Mouse (Mus musculus): Measurements from ENCODE around the gene Traf1. TPM values are rescaled to one million over a fixed set of nuclear protein-coding genes. Genes with fewer than 3 reads are reported as not detected.

Traf1 gene
- total and polyA plus RNA-seq, 3 experiments = 0.27 TPM; not detected in 2

DNA sequence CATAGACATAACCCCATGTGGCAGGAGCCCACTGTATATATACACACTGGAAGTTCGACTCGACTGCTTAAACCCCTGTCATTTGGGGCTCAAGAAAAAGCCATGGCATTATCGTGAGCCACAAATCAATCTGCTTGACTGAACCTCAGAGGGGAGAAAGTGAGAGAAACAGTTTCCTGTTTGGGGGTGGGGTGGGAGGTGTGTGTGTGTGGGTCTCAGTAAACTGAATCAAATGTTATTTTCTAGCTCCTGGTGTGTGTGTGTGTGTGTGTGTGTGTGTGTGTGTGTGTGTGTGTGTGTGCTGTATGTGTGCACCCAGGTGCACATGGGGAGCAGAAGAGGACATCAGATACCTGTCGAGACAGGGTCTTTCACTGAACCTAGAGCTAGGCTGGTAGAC, 8.6 kb downstream of the Traf1 start:
- Histone ChIP-seq H3K9me3 (replicated peaks) (no peaks in the 10 kb centered on the region), H3K4me3 (ENCODE audit: low read depth, low read length) (no peak overlapping the region), H3K27me3 (ENCODE audit: insufficient read depth, low read length) (peaks cover 19% of the 10 kb centered on the region), H3K4me1 (ENCODE audit: insufficient read depth, low read depth, low read length) (no peaks in the 10 kb centered on the region), H3K36me3 (replicated peaks) (no peaks in the 10 kb centered on the region)
- TF ChIP-seq GATA1 (IDR thresholded peaks at IDR 0.05; ENCODE audit: borderline replicate concordance, low read length) (no peak), GATA2 (IDR thresholded peaks at IDR 0.05; ENCODE audit: borderline replicate concordance, low read depth, low read length) (no peak), TAL1 (conservative IDR thresholded peaks at IDR 0.05; ENCODE audit: low read depth, low read length) (no peak), CTCF (IDR thresholded peaks at IDR 0.05; ENCODE audit: low read depth, low read length) (no peak), POLR2AphosphoS5 (IDR thresholded peaks at IDR 0.05; ENCODE audit: insufficient replicate concordance, low read depth, low read length) (no peak)
- ATAC-seq (ENCODE audit: extremely low read depth, insufficient number of reproducible peaks, low FRiP score, poor library complexity, severe bottlenecking) (no peak), DNase-seq (ENCODE audit: low spot score) (no peak)

GRCm38 (mm10) chr2:34951469-34951868, 10.1 kb downstream of the Traf1 start:
- peaks cover 8% of the 10 kb centered on the region for H3K27me3 ChIP-seq (ENCODE audit: insufficient read depth, low read length)
- no peaks in the 10 kb centered on the region for H3K9me3 ChIP-seq (replicated peaks)
- H3K4me3 ChIP-seq (ENCODE audit: low read depth, low read length) = no peak overlapping the region
- H3K4me1 ChIP-seq (ENCODE audit: insufficient read depth, low read depth, low read length) = no peaks in the 10 kb centered on the region
- no peak for DNase-seq (ENCODE audit: low spot score)
- no peak for ATAC-seq (ENCODE audit: extremely low read depth, insufficient number of reproducible peaks, low FRiP score, poor library complexity, severe bottlenecking)
- TF ChIP-seq TAL1 (conservative IDR thresholded peaks at IDR 0.05; ENCODE audit: low read depth, low read length) (no peak), CTCF (IDR thresholded peaks at IDR 0.05; ENCODE audit: low read depth, low read length) (no peak), POLR2AphosphoS5 (IDR thresholded peaks at IDR 0.05; ENCODE audit: insufficient replicate concordance, low read depth, low read length) (no peak), GATA2 (IDR thresholded peaks at IDR 0.05; ENCODE audit: borderline replicate concordance, low read depth, low read length) (no peak), GATA1 (IDR thresholded peaks at IDR 0.05; ENCODE audit: borderline replicate concordance, low read length) (no peak)
- no peaks in the 10 kb centered on the region for H3K36me3 ChIP-seq (replicated peaks)

DNA sequence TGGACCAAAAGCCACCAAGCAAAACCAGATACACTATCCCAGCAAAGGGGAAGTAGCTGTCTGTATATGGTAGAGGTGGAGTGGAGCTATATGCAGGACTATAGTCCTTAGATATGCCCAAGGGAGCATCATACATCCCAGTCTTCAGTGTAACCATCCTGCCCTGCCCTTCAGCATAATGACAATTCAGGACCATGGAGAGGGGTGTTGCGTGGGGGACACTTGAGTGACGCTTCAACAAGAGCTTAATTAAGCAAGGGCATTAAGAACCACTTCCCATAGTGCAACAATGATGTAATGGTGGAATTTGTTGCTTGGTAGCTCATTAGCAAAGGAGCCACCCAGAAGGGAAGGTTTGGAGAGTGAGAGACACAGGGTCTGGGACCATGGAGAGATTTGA, 12.9 kb downstream of the Traf1 start:
- H3K4me3 ChIP-seq (ENCODE audit: low read depth, low read length) = no peak overlapping the region
- H3K9me3 ChIP-seq (replicated peaks) = no peaks in the 10 kb centered on the region
- H3K36me3 ChIP-seq (replicated peaks) = no peaks in the 10 kb centered on the region
- DNase-seq (ENCODE audit: low spot score) (peak; percentile 22), ATAC-seq (ENCODE audit: extremely low read depth, insufficient number of reproducible peaks, low FRiP score, poor library complexity, severe bottlenecking) (no peak)
- no peaks in the 10 kb centered on the region; the same call in 1 of the 2 replicates for H3K4me1 ChIP-seq (ENCODE audit: insufficient read depth, low read depth, low read length)
- peaks cover 9% of the 10 kb centered on the region for H3K27me3 ChIP-seq (ENCODE audit: insufficient read depth, low read length)
- TF ChIP-seq CTCF (IDR thresholded peaks at IDR 0.05; ENCODE audit: low read depth, low read length) = no peak
- no peak for TF ChIP-seq GATA2 (IDR thresholded peaks at IDR 0.05; ENCODE audit: borderline replicate concordance, low read depth, low read length)
- TF ChIP-seq POLR2AphosphoS5 (IDR thresholded peaks at IDR 0.05; ENCODE audit: insufficient replicate concordance, low read depth, low read length) = no peak
- TF ChIP-seq GATA1 (IDR thresholded peaks at IDR 0.05; ENCODE audit: borderline replicate concordance, low read length) = no peak
- TF ChIP-seq TAL1 (conservative IDR thresholded peaks at IDR 0.05; ENCODE audit: low read depth, low read length) = no peak

- DNase-seq (ENCODE audit: low spot score) = no peak
- H3K27me3 ChIP-seq (ENCODE audit: insufficient read depth, low read length) = peaks cover 19% of the 10 kb centered on the region
- H3K4me3 ChIP-seq (ENCODE audit: low read depth, low read length) = no peak overlapping the region
- TF ChIP-seq CTCF (IDR thresholded peaks at IDR 0.05; ENCODE audit: low read depth, low read length) (no peak), GATA2 (IDR thresholded peaks at IDR 0.05; ENCODE audit: borderline replicate concordance, low read depth, low read length) (no peak), TAL1 (conservative IDR thresholded peaks at IDR 0.05; ENCODE audit: low read depth, low read length) (no peak), GATA1 (IDR thresholded peaks at IDR 0.05; ENCODE audit: borderline replicate concordance, low read length) (no peak), POLR2AphosphoS5 (IDR thresholded peaks at IDR 0.05; ENCODE audit: insufficient replicate concordance, low read depth, low read length) (no peak)
- H3K36me3 ChIP-seq (replicated peaks) = no peaks in the 10 kb centered on the region
- no peaks in the 10 kb centered on the region for H3K9me3 ChIP-seq (replicated peaks)
- no peak for ATAC-seq (ENCODE audit: extremely low read depth, insufficient number of reproducible peaks, low FRiP score, poor library complexity, severe bottlenecking)
- no peaks in the 10 kb centered on the region; the same call in 1 of the 2 replicates for H3K4me1 ChIP-seq (ENCODE audit: insufficient read depth, low read depth, low read length)
These were observed 15.5 kb downstream of the Traf1 start for GRCm38 (mm10) chr2:34946046-34946445.

DNA sequence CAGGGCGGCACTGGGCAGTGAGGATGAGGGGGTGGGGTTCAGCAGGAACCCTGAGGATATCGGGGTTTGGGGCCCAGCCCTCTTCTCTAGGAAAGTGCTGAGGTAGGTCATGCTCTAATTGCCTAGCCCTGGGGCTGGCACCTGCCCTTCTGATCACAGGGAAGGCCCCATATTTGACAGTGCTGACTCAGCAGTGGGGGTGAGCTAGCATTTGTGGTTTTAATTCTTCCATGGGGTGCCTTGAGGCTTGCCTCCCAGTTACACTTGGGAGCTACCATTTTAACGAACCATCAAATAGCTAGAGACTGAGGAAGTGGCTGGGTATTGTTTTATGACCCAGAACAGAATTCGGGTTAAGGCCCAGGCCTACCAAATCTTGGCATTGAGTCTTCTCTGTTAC, 16.0 kb downstream of the Traf1 start:
- no peaks in the 10 kb centered on the region for H3K9me3 ChIP-seq (replicated peaks)
- TF ChIP-seq POLR2AphosphoS5 (IDR thresholded peaks at IDR 0.05; ENCODE audit: insufficient replicate concordance, low read depth, low read length) = no peak
- no peak for TF ChIP-seq CTCF (IDR thresholded peaks at IDR 0.05; ENCODE audit: low read depth, low read length)
- TF ChIP-seq GATA1 (IDR thresholded peaks at IDR 0.05; ENCODE audit: borderline replicate concordance, low read length) = no peak
- no peak for TF ChIP-seq GATA2 (IDR thresholded peaks at IDR 0.05; ENCODE audit: borderline replicate concordance, low read depth, low read length)
- no peak for TF ChIP-seq TAL1 (conservative IDR thresholded peaks at IDR 0.05; ENCODE audit: low read depth, low read length)
- H3K36me3 ChIP-seq (replicated peaks) = no peaks in the 10 kb centered on the region
- no peak for ATAC-seq (ENCODE audit: extremely low read depth, insufficient number of reproducible peaks, low FRiP score, poor library complexity, severe bottlenecking)
- H3K27me3 ChIP-seq (ENCODE audit: insufficient read depth, low read length) = peaks cover 20% of the 10 kb centered on the region
- H3K4me1 ChIP-seq (ENCODE audit: insufficient read depth, low read depth, low read length) = no peaks in the 10 kb centered on the region; the same call in 1 of the 2 replicates
- DNase-seq (ENCODE audit: low spot score) = no peak
- H3K4me3 ChIP-seq (ENCODE audit: low read depth, low read length) = no peak overlapping the region

- ATAC-seq (ENCODE audit: extremely low read depth, insufficient number of reproducible peaks, low FRiP score, poor library complexity, severe bottlenecking) (no peak), DNase-seq (ENCODE audit: low spot score) (no peak)
- Histone ChIP-seq H3K4me1 (ENCODE audit: insufficient read depth, low read depth, low read length) (no peaks in the 10 kb centered on the region; the same call in 1 of the 2 replicates), H3K4me3 (ENCODE audit: low read depth, low read length) (no peak overlapping the region), H3K27me3 (ENCODE audit: insufficient read depth, low read length) (peaks cover 25% of the 10 kb centered on the region), H3K9me3 (replicated peaks) (no peaks in the 10 kb centered on the region), H3K36me3 (replicated peaks) (no peaks in the 10 kb centered on the region)
- TF ChIP-seq CTCF (IDR thresholded peaks at IDR 0.05; ENCODE audit: low read depth, low read length) = no peak
- no peak for TF ChIP-seq TAL1 (conservative IDR thresholded peaks at IDR 0.05; ENCODE audit: low read depth, low read length)
- no peak for TF ChIP-seq GATA2 (IDR thresholded peaks at IDR 0.05; ENCODE audit: borderline replicate concordance, low read depth, low read length)
- no peak for TF ChIP-seq GATA1 (IDR thresholded peaks at IDR 0.05; ENCODE audit: borderline replicate concordance, low read length)
- no peak for TF ChIP-seq POLR2AphosphoS5 (IDR thresholded peaks at IDR 0.05; ENCODE audit: insufficient replicate concordance, low read depth, low read length)
These were observed 16.8 kb downstream of the Traf1 start for GRCm38 (mm10) chr2:34944761-34945160.

All from G1E (cell line).